Mouse (Mus musculus): Measurements from ENCODE around the gene Gm49325. TPM values are rescaled to one million over a fixed set of nuclear protein-coding genes. Genes with fewer than 3 reads are reported as not detected.
"Not testable (repeated sequence)": the region's sequence is repeated elsewhere in the genome, so short reads cannot be mapped to it uniquely, and the experiment has no call there.

Gene Gm49325
- polyA plus RNA-seq, 1 experiment = not detected

DNA sequence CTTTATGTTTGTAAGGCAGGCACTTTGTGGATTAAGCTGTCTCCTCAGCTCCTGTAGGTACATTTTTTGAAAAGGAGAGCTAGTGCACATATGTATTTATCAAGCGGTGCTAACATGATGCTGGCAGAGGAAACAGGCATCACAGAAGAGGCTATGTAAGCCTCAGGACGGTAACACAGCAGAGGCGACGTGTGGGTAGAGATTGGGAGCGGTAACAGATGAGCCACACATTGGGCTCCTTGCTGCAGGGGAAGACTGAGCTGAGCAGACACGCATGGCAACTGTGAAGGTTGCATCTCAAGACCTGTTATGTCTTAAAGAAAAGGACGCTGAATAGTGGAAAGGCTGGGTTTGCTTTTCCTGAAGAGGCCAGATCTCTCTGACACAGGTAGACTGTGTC is 77.0 kb downstream of the Gm49325 start:
- Histone ChIP-seq H3K4me3 (replicated peaks; ENCODE audit: control insufficient read depth, low read depth, low read length) (no peak overlapping the region), H3K27ac (ENCODE audit: control insufficient read depth, insufficient read depth, low read depth, low read length, poor library complexity) (no peak overlapping the region), H3K4me1 (ENCODE audit: control insufficient read depth, insufficient read depth, low read length) (no peaks in the 10 kb centered on the region)
- WGBS = 78% methylated on average over 7 of the region's 7 CpGs
- TF ChIP-seq POLR2A (IDR thresholded peaks at IDR 0.05; ENCODE audit: borderline replicate concordance, control insufficient read depth, low read depth, low read length) (no peak), CTCF (IDR thresholded peaks at IDR 0.05; ENCODE audit: control insufficient read depth, insufficient read depth, low read length) (no peak)

GRCm38 (mm10) chr10:77684181-77684580 is 78.2 kb downstream of the Gm49325 start:
- no peak overlapping the region for H3K4me3 ChIP-seq (replicated peaks; ENCODE audit: control insufficient read depth, low read depth, low read length)
- no peaks in the 10 kb centered on the region for H3K4me1 ChIP-seq (ENCODE audit: control insufficient read depth, insufficient read depth, low read length)
- no peak for TF ChIP-seq POLR2A (IDR thresholded peaks at IDR 0.05; ENCODE audit: borderline replicate concordance, control insufficient read depth, low read depth, low read length)
- TF ChIP-seq CTCF (IDR thresholded peaks at IDR 0.05; ENCODE audit: control insufficient read depth, insufficient read depth, low read length) = no peak
- no peak overlapping the region for H3K27ac ChIP-seq (ENCODE audit: control insufficient read depth, insufficient read depth, low read depth, low read length, poor library complexity)
- 39% methylated on average over 8 of the region's 8 CpGs for WGBS

GRCm38 (mm10) chr10:77685895-77686664 is 80.1 kb downstream of the Gm49325 start, which contains the start of gene Tspear:
TSS of gene Tspear (plus strand) at chr10:77686569.
- TF ChIP-seq CTCF (IDR thresholded peaks at IDR 0.05; ENCODE audit: control insufficient read depth, insufficient read depth, low read length) (no peak), POLR2A (IDR thresholded peaks at IDR 0.05; ENCODE audit: borderline replicate concordance, control insufficient read depth, low read depth, low read length) (no peak)
- Histone ChIP-seq H3K4me3 (replicated peaks; ENCODE audit: control insufficient read depth, low read depth, low read length) (no peak within 1 kb of the TSS), H3K27ac (ENCODE audit: control insufficient read depth, insufficient read depth, low read depth, low read length, poor library complexity) (no peak within 1 kb of the TSS), H3K4me1 (ENCODE audit: control insufficient read depth, insufficient read depth, low read length) (no peaks in the 10 kb centered on the region)
- WGBS = 13% methylated on average over 22 of the region's 22 CpGs

DNA sequence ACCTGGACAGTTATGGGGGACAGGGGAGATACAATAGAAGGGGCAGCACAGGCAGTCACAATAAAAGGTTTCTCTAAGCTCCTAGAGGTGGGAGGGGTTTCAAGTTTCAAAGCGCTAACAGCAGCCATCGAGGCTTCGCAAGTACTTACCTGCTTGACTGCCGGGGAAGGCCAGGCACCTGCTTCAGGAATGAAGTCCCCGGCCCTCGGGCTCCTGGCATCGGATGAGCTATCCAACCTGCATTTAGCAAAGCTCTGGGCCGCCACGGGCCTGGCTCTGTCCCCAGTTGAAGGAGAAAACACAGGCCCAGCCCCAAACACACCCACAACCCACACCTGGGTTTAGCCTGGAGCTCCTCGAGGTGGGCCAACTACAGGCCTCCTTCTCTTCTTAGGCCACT is 81.0 kb downstream of the Gm49325 start:
- H3K27ac ChIP-seq (ENCODE audit: control insufficient read depth, insufficient read depth, low read depth, low read length, poor library complexity) = no peak overlapping the region
- 49% methylated on average over 10 of the region's 10 CpGs for WGBS
- no peaks in the 10 kb centered on the region for H3K4me1 ChIP-seq (ENCODE audit: control insufficient read depth, insufficient read depth, low read length)
- no peak for TF ChIP-seq POLR2A (IDR thresholded peaks at IDR 0.05; ENCODE audit: borderline replicate concordance, control insufficient read depth, low read depth, low read length)
- TF ChIP-seq CTCF (IDR thresholded peaks at IDR 0.05; ENCODE audit: control insufficient read depth, insufficient read depth, low read length) = no peak
- no peak overlapping the region for H3K4me3 ChIP-seq (replicated peaks; ENCODE audit: control insufficient read depth, low read depth, low read length)

- not testable (repeated sequence) for H3K27ac ChIP-seq (ENCODE audit: control insufficient read depth, insufficient read depth, low read depth, low read length, poor library complexity); H3K4me1 ChIP-seq (ENCODE audit: control insufficient read depth, insufficient read depth, low read length); H3K4me3 ChIP-seq (replicated peaks; ENCODE audit: control insufficient read depth, low read depth, low read length)
- 69% methylated on average over 3 of the region's 3 CpGs for WGBS
Measured at GRCm38 (mm10) chr10:77690356-77690807, 84.4 kb downstream of the Gm49325 start, which contains the start of gene Gm19402. TSS of gene Gm19402 (minus strand) at chr10:77690757.

Other genes with a start within 250 kb of the Gm49325 start
- gene Adarb1, start 187.9 kb upstream of the Gm49325 start, polyA plus RNA-seq (2011; ENCODE audit: insufficient read depth, insufficient read length, low replicate concordance, missing spikeins) = 1.7 and 2.1 TPM in 2 replicates
- 12.3 and 29.2 TPM in 2 replicates for gene Fam207a, start 90.4 kb upstream of the Gm49325 start, polyA plus RNA-seq (2011; ENCODE audit: insufficient read depth, insufficient read length, low replicate concordance, missing spikeins)
- 27.2 and 69.1 TPM in 2 replicates for gene Itgb2, start 75.9 kb upstream of the Gm49325 start, polyA plus RNA-seq (2011; ENCODE audit: insufficient read depth, insufficient read length, low replicate concordance, missing spikeins)
- 38.1 and 67.0 TPM in 2 replicates for gene Pttg1ip, start 24.5 kb upstream of the Gm49325 start, polyA plus RNA-seq (2011; ENCODE audit: insufficient read depth, insufficient read length, low replicate concordance, missing spikeins)
- gene Sumo3, start 100 bp upstream of the Gm49325 start, polyA plus RNA-seq (2011; ENCODE audit: insufficient read depth, insufficient read length, low replicate concordance, missing spikeins) = 69.9 and 76.0 TPM in 2 replicates
- gene Ube2g2, start 16.1 kb downstream of the Gm49325 start, polyA plus RNA-seq (2011; ENCODE audit: insufficient read depth, insufficient read length, low replicate concordance, missing spikeins) = 21.5 and 35.5 TPM in 2 replicates
- gene Tspear, start 80.4 kb downstream of the Gm49325 start, polyA plus RNA-seq (2011; ENCODE audit: insufficient read depth, insufficient read length, low replicate concordance, missing spikeins) = not detected in 2 replicates
- not detected in 2 replicates for gene Gm19402, start 84.6 kb downstream of the Gm49325 start, polyA plus RNA-seq (2011; ENCODE audit: insufficient read depth, insufficient read length, low replicate concordance, missing spikeins)
- not detected in 2 replicates for gene Gm9508, start 91.0 kb downstream of the Gm49325 start, polyA plus RNA-seq (2011; ENCODE audit: insufficient read depth, insufficient read length, low replicate concordance, missing spikeins)
- not detected in 2 replicates for gene Gm10272, start 100.4 kb downstream of the Gm49325 start, polyA plus RNA-seq (2011; ENCODE audit: insufficient read depth, insufficient read length, low replicate concordance, missing spikeins)
- gene Gm10024, start 105.3 kb downstream of the Gm49325 start, polyA plus RNA-seq (2011; ENCODE audit: insufficient read depth, insufficient read length, low replicate concordance, missing spikeins) = not detected in 2 replicates
- not detected in 2 replicates for gene Gm10142, start 109.6 kb downstream of the Gm49325 start, polyA plus RNA-seq (2011; ENCODE audit: insufficient read depth, insufficient read length, low replicate concordance, missing spikeins)
- gene Krtap12-1, start 114.4 kb downstream of the Gm49325 start, polyA plus RNA-seq (2011; ENCODE audit: insufficient read depth, insufficient read length, low replicate concordance, missing spikeins) = not detected in 2 replicates
- gene Gm10100, start 120.3 kb downstream of the Gm49325 start, polyA plus RNA-seq (2011; ENCODE audit: insufficient read depth, insufficient read length, low replicate concordance, missing spikeins) = not detected in 2 replicates
- gene Gm18596, start 136.4 kb downstream of the Gm49325 start, polyA plus RNA-seq (2011; ENCODE audit: insufficient read depth, insufficient read length, low replicate concordance, missing spikeins) = not detected in 2 replicates
- gene Gm9736, start 145.2 kb downstream of the Gm49325 start, polyA plus RNA-seq (2011; ENCODE audit: insufficient read depth, insufficient read length, low replicate concordance, missing spikeins) = not detected in 2 replicates
- not detected in 2 replicates for gene Gm3233, start 153.5 kb downstream of the Gm49325 start, polyA plus RNA-seq (2011; ENCODE audit: insufficient read depth, insufficient read length, low replicate concordance, missing spikeins)
- gene Gm3238, start 165.1 kb downstream of the Gm49325 start, polyA plus RNA-seq (2011; ENCODE audit: insufficient read depth, insufficient read length, low replicate concordance, missing spikeins) = not detected in 2 replicates
- not detected in 2 replicates for gene Gm7138, start 170.7 kb downstream of the Gm49325 start, polyA plus RNA-seq (2011; ENCODE audit: insufficient read depth, insufficient read length, low replicate concordance, missing spikeins)
- gene Gm3250, start 176.3 kb downstream of the Gm49325 start, polyA plus RNA-seq (2011; ENCODE audit: insufficient read depth, insufficient read length, low replicate concordance, missing spikeins) = not detected in 2 replicates
- gene Gm7137, start 182.0 kb downstream of the Gm49325 start, polyA plus RNA-seq (2011; ENCODE audit: insufficient read depth, insufficient read length, low replicate concordance, missing spikeins) = not detected in 2 replicates
- not detected in 2 replicates for gene Gm9639, start 188.9 kb downstream of the Gm49325 start, polyA plus RNA-seq (2011; ENCODE audit: insufficient read depth, insufficient read length, low replicate concordance, missing spikeins)
- gene Gm19668, start 192.9 kb downstream of the Gm49325 start, polyA plus RNA-seq (2011; ENCODE audit: insufficient read depth, insufficient read length, low replicate concordance, missing spikeins) = not detected in 2 replicates
- not detected in 2 replicates for gene Gm9507, start 205.6 kb downstream of the Gm49325 start, polyA plus RNA-seq (2011; ENCODE audit: insufficient read depth, insufficient read length, low replicate concordance, missing spikeins)
- gene Gm2696, start 208.5 kb downstream of the Gm49325 start, polyA plus RNA-seq (2011; ENCODE audit: insufficient read depth, insufficient read length, low replicate concordance, missing spikeins) = not detected in 2 replicates
- gene Krtap10-4, start 220.9 kb downstream of the Gm49325 start, polyA plus RNA-seq (2011; ENCODE audit: insufficient read depth, insufficient read length, low replicate concordance, missing spikeins) = not detected in 2 replicates
- not detected in 2 replicates for gene Krtap10-10, start 229.8 kb downstream of the Gm49325 start, polyA plus RNA-seq (2011; ENCODE audit: insufficient read depth, insufficient read length, low replicate concordance, missing spikeins)
- not detected in 2 replicates for gene Gm36176, start 240.6 kb downstream of the Gm49325 start, polyA plus RNA-seq (2011; ENCODE audit: insufficient read depth, insufficient read length, low replicate concordance, missing spikeins)
- gene Gm10318, start 246.7 kb downstream of the Gm49325 start, polyA plus RNA-seq (2011; ENCODE audit: insufficient read depth, insufficient read length, low replicate concordance, missing spikeins) = not detected in 2 replicates

All from bone marrow, adult 2 months (tissue).